Mouse (Mus musculus) CD4-positive helper T cell, adult 2 months (primary cell): ENCODE data around the gene Mia.

Experiments
- DNase-seq: peaks from one replicate; pipeline ENCODE4 v3.0.0-alpha.2; 2012; ENCODE audit warnings: low read depth, missing footprints, low spot score

Mia gene

DNA sequence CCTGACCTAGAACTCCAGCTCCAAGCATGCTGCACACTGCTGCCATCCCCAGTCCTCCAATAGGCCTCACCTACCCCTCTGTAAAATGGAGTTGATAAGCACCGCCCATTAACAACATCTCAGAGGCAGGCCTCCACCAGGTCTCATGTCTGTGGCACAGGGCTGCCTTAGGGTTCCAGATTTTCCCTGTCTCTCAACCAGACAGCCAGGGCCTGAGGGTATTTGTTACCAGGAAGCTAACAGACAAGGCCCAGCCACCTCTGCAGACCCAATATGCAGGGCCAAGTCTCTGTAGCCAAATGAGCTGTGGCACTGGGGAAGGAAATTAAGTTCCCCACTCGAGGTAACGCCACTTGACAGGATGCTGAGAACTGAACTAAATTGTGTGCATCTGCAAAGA lies 20.0 kb downstream of the Mia start:
- no peak for DNase-seq

GRCm38 (mm10) chr7:27159882-27160281 lies 21.1 kb downstream of the Mia start:
- peak; percentile 87 for DNase-seq

DNA sequence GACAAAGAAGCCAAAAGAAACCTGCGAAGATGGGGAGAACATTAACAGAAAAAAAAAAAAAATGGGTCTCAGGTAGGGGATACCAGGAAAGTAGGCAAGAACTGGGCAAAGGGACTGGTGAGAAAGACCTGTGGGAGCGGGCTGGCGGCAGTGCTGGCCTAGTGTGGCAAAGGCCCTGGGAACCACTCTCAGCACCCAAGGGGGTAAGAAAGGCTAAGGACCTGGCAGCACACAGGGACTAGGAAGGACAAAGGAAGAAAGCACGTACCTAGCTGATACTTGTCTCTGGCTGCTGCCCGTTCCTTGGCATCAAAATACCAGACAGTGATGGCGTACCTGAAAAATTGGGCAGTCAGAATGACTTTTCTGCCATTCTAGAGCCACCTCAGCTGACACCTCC lies 21.7 kb downstream of the Mia start:
- no peak for DNase-seq

DNA sequence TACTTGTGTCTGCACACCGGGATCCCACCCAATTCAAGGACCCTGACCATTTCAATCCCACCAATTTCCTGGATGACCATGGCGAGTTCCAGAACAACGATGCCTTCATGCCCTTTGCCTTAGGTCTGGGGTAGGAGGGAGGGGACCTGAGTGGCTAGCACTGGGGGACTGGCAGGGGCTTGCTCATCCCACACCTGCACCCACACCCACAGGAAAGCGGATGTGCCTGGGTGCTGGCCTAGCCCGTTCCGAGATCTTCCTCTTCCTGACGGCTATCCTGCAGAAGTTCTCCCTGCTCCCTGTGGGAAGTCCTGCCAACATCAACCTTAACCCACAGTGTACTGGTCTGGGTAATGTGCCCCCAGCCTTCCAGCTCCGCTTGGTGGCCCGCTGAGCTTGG lies 22.8 kb downstream of the Mia start:
- DNase-seq: no peak

- DNase-seq: no peak
These were observed 25.0 kb downstream of the Mia start for GRCm38 (mm10) chr7:27156005-27156404.

- DNase-seq: no peak
These were observed 27.7 kb downstream of the Mia start, which contains the start of gene Cyp2t4 for GRCm38 (mm10) chr7:27153205-27153764. Cyp2t4 (plus strand) TSS chr7:27153714.

DNA sequence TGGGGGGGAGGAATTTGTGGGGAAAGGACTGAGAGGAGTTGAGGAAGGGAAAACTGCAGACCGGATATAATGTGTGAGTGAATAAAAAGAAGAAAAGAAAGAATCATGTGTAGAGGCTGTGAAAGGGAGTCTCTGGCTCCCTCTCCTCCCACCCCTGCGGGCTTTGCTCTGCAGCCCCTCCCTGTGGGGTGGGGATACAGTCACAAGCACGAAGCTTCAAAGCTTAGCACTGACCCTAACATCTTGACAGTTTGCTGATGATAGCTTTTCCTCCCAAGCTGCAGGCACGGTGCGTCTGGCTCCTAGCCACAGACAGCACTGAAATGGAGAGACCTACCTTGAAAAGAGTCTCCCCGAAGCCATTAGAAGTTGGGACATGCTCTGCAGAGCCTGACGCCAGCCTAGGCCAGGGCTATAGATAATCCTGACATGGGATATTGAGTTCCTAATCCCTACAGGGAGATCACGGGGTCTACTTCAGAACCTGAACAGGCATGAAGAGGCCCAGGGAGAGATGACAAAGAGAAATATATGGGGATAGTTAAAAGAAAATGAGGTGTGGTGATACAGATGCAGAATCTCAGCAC lies 44.5 kb downstream of the Mia start:
- DNase-seq: no peak

- DNase-seq: no peak
These were observed 47.2 kb downstream of the Mia start for GRCm38 (mm10) chr7:27133757-27134156.

DNA sequence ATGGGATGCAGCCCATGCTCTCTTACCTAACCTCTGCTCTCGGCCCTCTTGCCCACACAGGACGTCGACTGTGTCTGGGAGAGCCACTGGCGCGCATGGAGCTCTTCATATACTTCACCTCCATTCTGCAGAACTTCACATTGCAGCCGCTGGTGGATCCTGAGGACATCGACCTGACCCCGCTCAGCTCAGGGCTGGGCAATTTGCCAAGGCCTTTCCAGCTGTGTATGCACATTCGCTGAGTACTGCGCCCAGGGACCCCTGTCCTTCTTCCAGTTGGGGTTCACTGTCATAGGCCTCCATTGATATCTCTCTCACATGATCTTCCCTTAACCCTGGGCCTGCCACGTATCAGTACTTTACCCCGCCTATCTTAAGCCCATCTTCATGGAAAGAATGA lies 47.8 kb downstream of the Mia start:
- no peak for DNase-seq

GRCm38 (mm10) chr7:27132588-27132987 lies 48.4 kb downstream of the Mia start:
- peak; percentile 42 for DNase-seq

- no peak for DNase-seq
These were observed 49.6 kb downstream of the Mia start for GRCm38 (mm10) chr7:27131387-27131786.

DNA sequence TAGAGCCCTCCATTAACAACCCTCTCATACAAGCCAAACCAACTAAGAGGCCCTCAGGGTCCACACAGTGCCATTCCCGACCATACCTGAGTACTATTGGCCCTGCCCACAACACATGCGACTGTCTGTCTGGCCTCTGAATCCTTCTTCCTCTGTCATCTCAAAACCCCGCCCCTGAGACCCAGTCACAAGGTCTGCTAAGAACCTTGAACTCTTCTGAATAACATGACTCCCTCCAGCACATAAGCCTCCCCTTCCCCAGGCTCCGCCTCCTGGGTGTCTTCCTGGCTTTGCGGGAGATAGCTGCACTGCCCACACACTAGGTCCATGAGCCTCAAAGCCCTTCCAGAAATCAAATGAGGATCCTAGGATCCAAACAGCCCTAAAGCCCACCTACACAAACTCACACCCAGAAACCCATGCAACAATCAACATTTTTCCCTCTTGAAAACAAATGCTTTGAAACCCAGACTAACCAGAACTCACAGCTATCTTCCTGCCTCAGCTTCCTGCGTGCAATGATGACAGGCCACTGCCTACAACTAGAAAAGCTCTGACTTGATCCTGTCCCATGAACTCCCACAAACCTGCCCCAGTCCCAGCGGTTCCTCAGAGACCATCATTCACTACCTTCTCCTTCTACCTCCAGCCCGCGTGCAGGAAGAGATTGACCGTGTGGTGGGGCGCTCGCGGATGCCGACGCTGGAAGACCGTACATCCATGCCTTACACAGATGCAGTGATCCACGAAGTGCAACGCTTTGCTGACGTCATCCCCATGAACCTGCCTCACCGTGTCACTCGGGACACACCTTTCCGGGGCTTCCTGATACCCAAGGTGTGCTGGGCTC lies 50.2 kb downstream of the Mia start:
- DNase-seq: no peak

GRCm38 (mm10) chr7:27129811-27130210 lies 51.1 kb downstream of the Mia start:
- no peak for DNase-seq
